Mouse (Mus musculus) bone marrow macrophage, adult 2 months (primary cell): ENCODE data around the gene Csrp1.

Experiments
- CTCF ChIP-seq: IDR thresholded peaks from 2 replicates; pipeline ENCODE4 v1.5.1; 2012; ENCODE audit warnings: low read depth, mild to moderate bottlenecking, low read length, moderate library complexity
- POLR2A ChIP-seq: IDR thresholded peaks from 2 replicates; pipeline ENCODE4 v1.6.1; 2012; ENCODE audit warnings: mild to moderate bottlenecking, low read depth, low read length, borderline replicate concordance

DNA sequence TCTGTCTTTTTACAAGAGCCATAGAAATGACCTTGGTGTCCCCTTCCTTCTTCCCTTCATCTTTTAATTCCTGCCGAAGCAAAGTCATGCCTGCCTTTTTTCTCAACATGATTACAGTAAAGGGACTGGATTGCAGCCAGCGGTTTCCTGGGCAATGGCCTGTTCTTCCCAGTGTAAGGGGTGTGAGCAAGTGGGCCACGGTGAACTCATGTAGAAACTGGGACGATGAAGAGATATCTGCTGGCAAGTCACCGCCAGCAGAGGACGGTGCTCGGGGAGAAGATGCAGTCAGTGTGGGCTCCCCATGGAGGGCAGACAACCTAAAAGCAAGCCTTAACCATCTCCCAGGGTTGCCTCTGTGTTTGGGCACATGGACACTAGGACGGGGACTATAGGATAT is 47.9 kb upstream of the Csrp1 start:
- no peak for TF ChIP-seq POLR2A
- no peak for TF ChIP-seq CTCF
